In the genomic region with DNA sequence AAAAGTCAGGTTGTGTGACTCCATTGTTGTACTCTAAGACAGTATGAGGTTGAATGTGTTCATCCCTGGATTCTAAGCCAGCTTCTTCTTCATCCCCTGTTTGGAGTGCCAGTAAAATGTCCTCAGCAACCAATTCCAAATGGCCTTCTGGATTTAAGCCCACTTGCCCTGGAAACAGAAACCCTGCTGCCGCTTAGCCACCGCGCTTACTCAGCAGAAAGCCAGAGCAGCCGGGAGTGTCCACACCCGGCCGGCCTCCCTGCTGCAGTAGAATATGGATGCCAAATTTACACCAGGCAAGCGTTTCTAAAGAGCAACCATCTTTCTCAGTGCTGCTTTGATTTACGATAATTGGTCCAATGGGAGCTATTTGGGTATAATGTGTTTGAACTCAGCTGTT, we compare ENCODE assay signal across 13 mouse cellular contexts.
DNase-seq lines count a peak whose midpoint lies in the region; ATAC-seq lines count a peak whose summit lies in the region.
"Had no signal": no experiment of that assay in that cellular context is flagged by ENCODE, and none has a peak within 500 bp of the region (broad histone marks: within the 10 kb centered on the region; RNA-seq: fewer than 3 reads in every experiment).

No protein-coding gene starts in this region.

- H3K4me2 ChIP-seq in hindbrain, embryonic 15.5 days: no peak overlapping the region
- H3K4me2 ChIP-seq: embryonic facial prominence, embryonic 13.5 days; liver, embryonic 11.5 days had no signal

- H3K9me3 ChIP-seq in hindbrain, embryonic 15.5 days: no peaks in the 10 kb centered on the region
- H3K9me3 ChIP-seq in hindbrain, embryonic 10.5 days: no peaks in the 10 kb centered on the region
- H3K9me3 ChIP-seq: embryonic facial prominence, embryonic 13.5 days had no signal

- no peak for DNase-seq in hindbrain, embryonic 10.5 days (ENCODE audit: low spot score)
- DNase-seq in cerebellum, adult 11 months: peak; percentile 52
- peak; percentile 83 for DNase-seq in cerebellum, adult 9-11 months
- DNase-seq in heart, postnatal 14 days: peak; percentile 2 to 4
- DNase-seq in spleen, adult 12 weeks (ENCODE audit: low spot score): no peak
- DNase-seq in urinary bladder, adult 2 months (ENCODE audit: low spot score): no peak
- DNase-seq: right cerebral cortex, postnatal 14 days had no signal

- peak; percentile 34; the same call in 1 of the 2 replicates for ATAC-seq in hindbrain, embryonic 15.5 days (ENCODE audit: low FRiP score, low read depth)
- ATAC-seq in monocyte, adult 5-6 weeks (replicated peaks; ENCODE audit: insufficient number of reproducible peaks, low FRiP score, low TSS enrichment, poor library complexity, severe bottlenecking): no peak

- no peak overlapping the region for H3K4me3 ChIP-seq in hindbrain, embryonic 15.5 days
- no peak overlapping the region for H3K4me3 ChIP-seq in hindbrain, embryonic 10.5 days
- H3K4me3 ChIP-seq: embryonic facial prominence, embryonic 13.5 days had no signal

- intact Hi-C loops in heart, postnatal 14 days (cut with DNase I): no loop called here

- H3K9ac ChIP-seq in hindbrain, embryonic 15.5 days: no peak overlapping the region
- H3K9ac ChIP-seq: embryonic facial prominence, embryonic 13.5 days had no signal

- 27% methylated on average over 8 of the region's 8 CpGs for WGBS in hindbrain, embryonic 15.5 days
- WGBS in hindbrain, embryonic 10.5 days: 84% methylated on average over 8 of the region's 8 CpGs

- no peaks in the 10 kb centered on the region for H3K36me3 ChIP-seq in hindbrain, embryonic 15.5 days
- no peaks in the 10 kb centered on the region for H3K36me3 ChIP-seq in hindbrain, embryonic 10.5 days
- H3K36me3 ChIP-seq: embryonic facial prominence, embryonic 13.5 days had no signal

- H3K4me1 ChIP-seq in hindbrain, embryonic 15.5 days (replicated peaks): no peaks in the 10 kb centered on the region
- 0 out of 2 replicates have a peak, but pooled peaks cover 3% of the 10 kb centered on the region for H3K4me1 ChIP-seq in hindbrain, embryonic 10.5 days (replicated peaks)

- no peak overlapping the region for H3K27ac ChIP-seq in hindbrain, embryonic 15.5 days (replicated peaks)
- no peak overlapping the region for H3K27ac ChIP-seq in hindbrain, embryonic 10.5 days
- H3K27ac ChIP-seq: embryonic facial prominence, embryonic 13.5 days; macrophage; stomach, postnatal 0 days had no signal

- H3K27me3 ChIP-seq in hindbrain, embryonic 15.5 days: no peaks in the 10 kb centered on the region
- no peaks in the 10 kb centered on the region for H3K27me3 ChIP-seq in hindbrain, embryonic 10.5 days (ENCODE audit: insufficient read depth, poor library complexity, severe bottlenecking)
- H3K27me3 ChIP-seq: embryonic facial prominence, embryonic 13.5 days had no signal

Comparison
In these comparisons a context has a peak if more than half of its experiments do, and no peak if none do; other contexts are left out.
1. DNase-seq: peak in cerebellum, adult 11 months (single experiment), cerebellum, adult 9-11 months (single experiment) and heart, postnatal 14 days (2 of 2); none in hindbrain, embryonic 10.5 days (single experiment), spleen, adult 12 weeks (single experiment) and urinary bladder, adult 2 months (single experiment).